Mouse (Mus musculus): Measurements from ENCODE around the gene Inca1. TPM values are rescaled to one million over a fixed set of nuclear protein-coding genes. Genes with fewer than 3 reads are reported as not detected.

The Inca1 gene
- polyA plus RNA-seq, 1 experiment from 2014 or later: 0.75 TPM

DNA sequence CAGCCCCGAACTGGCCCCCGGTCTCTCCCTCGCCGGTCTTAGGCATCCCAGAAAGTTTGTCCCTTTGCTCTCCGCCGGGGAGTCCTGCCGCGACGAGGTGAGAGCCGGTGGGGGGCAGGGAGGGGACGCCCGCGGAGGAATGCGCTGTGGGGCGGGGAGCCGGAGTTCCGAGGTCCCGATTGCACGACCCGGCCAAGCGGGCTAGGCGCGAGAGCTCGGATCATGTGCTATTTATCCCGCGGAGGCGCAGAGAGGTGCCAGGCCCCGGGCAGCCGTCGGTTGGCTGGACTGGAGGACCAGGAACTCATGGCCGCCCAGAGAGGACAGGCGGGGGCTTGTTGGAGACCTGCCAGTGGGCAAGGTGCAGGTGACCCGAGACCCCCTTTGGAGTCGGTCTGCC, 658 bp upstream of the Inca1 start:
- peak overlapping the region; percentile 94 for H3K9ac ChIP-seq
- H3K27me3 ChIP-seq: no peaks in the 10 kb centered on the region
- under 1% methylated on average over 33 of the region's 34 CpGs for WGBS
- ATAC-seq (ENCODE audit: low read depth): peak; percentile 28
- H3K4me3 ChIP-seq: peak overlapping the region; percentile 89
- no peaks in the 10 kb centered on the region for H3K9me3 ChIP-seq
- H3K27ac ChIP-seq (replicated peaks): peak overlapping the region; percentile 93
- H3K36me3 ChIP-seq: peaks cover 25% of the 10 kb centered on the region
- H3K4me1 ChIP-seq (replicated peaks): peaks cover 28% of the 10 kb centered on the region
- H3K4me2 ChIP-seq: peak overlapping the region; percentile 89

DNA sequence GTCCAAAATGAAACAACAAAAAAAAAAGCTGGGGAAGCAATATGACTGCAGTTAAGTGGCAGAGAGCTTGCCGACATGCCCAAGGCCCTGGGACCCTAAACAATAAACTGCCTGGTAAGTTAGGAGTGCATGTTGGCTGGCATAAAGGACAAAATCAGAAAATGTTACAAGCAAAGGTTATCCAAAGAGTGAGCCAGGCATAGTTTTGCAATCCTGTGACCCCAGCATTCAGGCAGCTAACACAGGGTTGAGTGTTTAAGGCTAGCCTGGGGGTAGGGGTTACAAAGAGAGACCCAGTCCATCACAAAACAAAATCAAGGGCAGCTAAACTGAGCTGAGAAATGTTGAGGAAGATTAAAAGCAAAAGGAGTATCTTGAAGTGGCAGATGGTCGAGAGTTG, 904 bp downstream of the Inca1 start:
- H3K27me3 ChIP-seq: no peaks in the 10 kb centered on the region
- no peaks in the 10 kb centered on the region for H3K9me3 ChIP-seq
- no peak overlapping the region for H3K4me2 ChIP-seq
- H3K36me3 ChIP-seq: peaks cover 9% of the 10 kb centered on the region
- H3K4me1 ChIP-seq (replicated peaks): peaks cover 28% of the 10 kb centered on the region
- no peak overlapping the region for H3K27ac ChIP-seq (replicated peaks)
- H3K4me3 ChIP-seq: peak overlapping the region; percentile 89; the same call in 1 of the 2 replicates
- ATAC-seq (ENCODE audit: low read depth): no peak
- WGBS: 72% methylated on average over 2 of the region's 2 CpGs
- no peak overlapping the region for H3K9ac ChIP-seq

DNA sequence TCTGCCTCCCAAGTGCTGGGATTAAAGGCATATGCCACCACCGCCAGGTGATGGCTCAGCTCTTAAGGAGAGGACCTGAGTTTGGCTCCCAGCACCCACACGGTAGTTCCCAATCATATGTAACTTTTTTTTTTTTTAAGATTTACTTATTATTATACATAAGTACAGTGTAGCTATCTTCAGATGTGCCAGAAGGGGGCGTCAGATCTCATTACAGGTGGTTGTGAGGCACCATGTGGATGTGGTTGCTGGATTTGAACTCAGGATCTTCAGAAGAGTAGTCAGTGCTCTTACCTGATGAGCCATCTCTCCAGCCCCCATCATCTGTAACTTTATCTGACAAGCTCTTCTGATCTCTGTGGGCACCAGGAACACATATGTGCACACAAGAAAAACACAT, 2.6 kb downstream of the Inca1 start:
- Histone ChIP-seq H3K36me3 (no peaks in the 10 kb centered on the region), H3K27ac (replicated peaks) (no peak overlapping the region), H3K4me1 (replicated peaks) (peaks cover 21% of the 10 kb centered on the region), H3K9ac (no peak overlapping the region), H3K4me2 (no peak overlapping the region), H3K9me3 (no peaks in the 10 kb centered on the region), H3K4me3 (no peak overlapping the region), H3K27me3 (no peaks in the 10 kb centered on the region)
- 81% methylated on average over 3 of the region's 3 CpGs for WGBS
- no peak for ATAC-seq (ENCODE audit: low read depth)

DNA sequence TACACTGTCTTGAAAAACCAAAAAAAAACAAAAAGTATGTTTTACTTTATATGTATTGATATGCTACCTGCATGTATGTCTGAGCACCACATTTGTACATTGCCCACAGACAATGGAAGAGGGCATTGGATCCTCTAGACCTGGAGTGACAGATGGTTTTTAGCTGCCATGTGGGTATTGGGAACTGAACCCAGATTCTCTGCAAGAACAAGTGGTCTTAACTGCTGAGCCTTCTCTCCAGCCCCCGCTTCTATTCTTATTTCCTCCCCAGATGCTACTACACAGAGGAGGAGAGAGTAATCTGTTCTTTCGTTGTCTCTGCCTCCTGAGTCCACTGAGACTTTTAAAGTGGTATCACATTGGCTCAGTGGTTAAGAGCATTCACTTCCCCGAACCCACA, 6.5 kb downstream of the Inca1 start:
- no peak for ATAC-seq (ENCODE audit: low read depth)
- Histone ChIP-seq H3K4me2 (no peak overlapping the region), H3K36me3 (no peaks in the 10 kb centered on the region), H3K27ac (replicated peaks) (no peak overlapping the region), H3K4me3 (no peak overlapping the region), H3K9ac (no peak overlapping the region), H3K27me3 (no peaks in the 10 kb centered on the region), H3K9me3 (no peaks in the 10 kb centered on the region), H3K4me1 (replicated peaks) (peaks cover 5% of the 10 kb centered on the region)
- 70% methylated on average over 3 of the region's 3 CpGs for WGBS

DNA sequence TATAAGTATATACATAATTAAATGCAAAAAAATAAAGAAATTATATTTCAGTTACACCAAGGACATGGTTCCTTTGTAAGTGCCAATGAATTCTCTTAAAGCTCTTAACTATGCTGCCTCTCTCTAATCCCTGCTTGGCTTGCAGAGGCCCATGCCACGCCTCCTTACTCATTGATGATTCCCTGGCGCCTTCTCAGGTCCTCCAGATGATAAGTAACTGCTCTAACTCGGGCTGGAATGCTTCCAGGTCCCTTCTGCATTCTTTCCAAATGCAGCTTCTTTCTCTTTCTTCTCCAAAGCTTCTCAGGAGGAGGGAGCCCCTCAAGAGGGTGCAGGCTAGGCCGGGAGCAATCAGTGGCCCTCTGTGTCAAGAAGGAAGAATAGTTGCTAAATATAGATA, 10.4 kb downstream of the Inca1 start:
- Histone ChIP-seq H3K36me3 (peaks cover 16% of the 10 kb centered on the region), H3K9me3 (no peaks in the 10 kb centered on the region), H3K4me1 (replicated peaks) (peaks cover 27% of the 10 kb centered on the region), H3K4me2 (no peak overlapping the region), H3K27me3 (no peaks in the 10 kb centered on the region), H3K4me3 (no peak overlapping the region), H3K9ac (no peak overlapping the region), H3K27ac (replicated peaks) (no peak overlapping the region)
- ATAC-seq (ENCODE audit: low read depth): no peak
- WGBS: 60% methylated on average over 4 of the region's 4 CpGs

DNA sequence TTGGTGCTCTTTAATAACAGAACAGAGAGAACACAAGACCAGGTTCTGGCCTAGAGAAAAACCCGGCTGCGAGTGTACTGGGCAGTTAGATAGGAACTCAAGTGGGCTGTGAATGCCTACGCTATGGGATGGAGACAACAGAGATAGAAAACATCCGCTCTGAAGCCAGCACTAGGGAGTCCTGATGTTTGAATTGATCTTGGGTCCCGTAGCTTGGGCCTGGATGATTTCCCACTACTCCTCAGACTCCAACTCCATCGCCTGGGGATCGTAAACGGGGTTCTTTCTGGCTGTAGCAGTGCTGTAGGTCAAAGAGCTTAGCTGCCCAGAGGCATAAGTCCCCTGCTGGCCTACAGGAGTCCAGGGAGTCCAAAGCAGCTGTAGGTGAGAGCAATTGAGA, 11.6 kb downstream of the Inca1 start:
- Histone ChIP-seq H3K9me3 (no peaks in the 10 kb centered on the region), H3K27me3 (no peaks in the 10 kb centered on the region), H3K4me3 (peak overlapping the region; percentile 85), H3K9ac (peak overlapping the region; percentile 90), H3K27ac (replicated peaks) (peak overlapping the region; percentile 83), H3K36me3 (peaks cover 28% of the 10 kb centered on the region), H3K4me2 (peak overlapping the region; percentile 72), H3K4me1 (replicated peaks) (peaks cover 27% of the 10 kb centered on the region)
- no peak for ATAC-seq (ENCODE audit: low read depth)
- 7% methylated on average over 8 of the region's 8 CpGs for WGBS

DNA sequence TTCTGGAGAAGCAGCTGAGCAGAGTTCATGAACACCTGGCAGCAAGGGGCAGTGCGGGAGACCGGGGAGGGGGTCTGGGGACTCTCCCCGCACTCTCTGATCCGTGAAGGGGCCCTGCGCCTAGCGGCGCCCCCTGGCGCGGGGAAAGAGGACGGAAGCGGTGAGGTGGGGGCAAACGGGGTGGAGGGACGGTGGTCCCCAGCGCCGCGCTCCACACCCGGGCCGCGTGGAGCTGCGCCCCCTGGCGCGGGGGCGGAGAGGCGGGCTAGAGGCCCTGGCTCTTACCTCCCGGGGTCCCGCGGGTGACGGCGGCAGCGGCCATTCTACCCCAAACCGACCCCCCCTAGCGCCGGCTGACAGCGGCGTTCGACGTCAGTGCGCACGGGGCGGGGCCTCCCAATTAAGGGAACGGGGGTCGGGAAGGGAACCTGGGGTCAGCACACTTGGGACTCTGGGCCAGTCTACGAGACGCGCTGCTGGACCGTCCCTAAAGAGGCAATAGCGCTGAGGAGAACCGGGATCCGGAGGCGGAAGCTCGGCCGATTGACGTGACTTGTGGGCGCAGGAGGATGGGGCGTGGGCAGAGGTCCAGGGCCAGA, 12.3 kb downstream of the Inca1 start, which contains the start of gene Camta2:
Gene Camta2 (minus strand): TSS at position 505 of the 599 bp plus-strand sequence.
- Histone ChIP-seq H3K9me3 (no peaks in the 10 kb centered on the region), H3K4me2 (peak within 1 kb of the TSS; percentile 72), H3K27me3 (no peaks in the 10 kb centered on the region), H3K9ac (peak within 1 kb of the TSS; percentile 90), H3K36me3 (peaks cover 35% of the 10 kb centered on the region), H3K27ac (replicated peaks) (peak within 1 kb of the TSS; percentile 83), H3K4me1 (replicated peaks) (peaks cover 28% of the 10 kb centered on the region), H3K4me3 (peak within 1 kb of the TSS; percentile 85)
- peak; percentile 84 for ATAC-seq (ENCODE audit: low read depth)
- WGBS: under 1% methylated on average over 55 of the region's 55 CpGs

DNA sequence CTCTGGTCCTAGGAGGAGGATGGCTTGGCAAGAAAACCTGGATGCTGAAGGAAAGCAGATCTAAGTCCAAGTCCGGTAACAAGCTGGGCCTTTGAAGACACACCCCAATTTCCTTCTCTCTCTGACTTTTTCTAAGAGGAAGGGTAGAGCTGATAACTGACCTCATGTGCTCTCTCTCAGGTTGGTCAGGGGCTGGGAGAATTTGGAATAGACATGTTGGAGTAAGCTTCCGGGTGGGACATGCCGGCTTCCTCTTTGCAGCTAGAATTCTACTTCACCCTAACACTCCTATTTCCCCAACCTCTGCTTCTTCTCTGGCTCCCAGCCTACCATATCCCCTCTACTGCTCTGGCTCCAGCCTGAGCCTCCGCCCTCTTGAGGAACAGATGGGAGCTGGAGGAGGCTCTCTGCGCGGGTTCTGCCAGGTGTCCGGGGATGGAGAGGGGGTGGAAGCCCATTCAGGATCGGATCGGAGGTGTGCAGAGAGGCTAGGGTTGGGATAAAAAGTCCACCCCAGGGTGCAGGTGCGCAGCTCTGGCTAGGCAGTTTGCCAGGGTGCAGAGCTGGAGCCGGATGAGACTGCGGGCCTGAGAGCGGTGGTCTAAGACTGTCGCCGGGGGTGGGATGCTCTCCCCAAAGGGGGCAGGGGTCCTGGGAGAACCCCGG, 12.9 kb downstream of the Inca1 start:
- H3K9me3 ChIP-seq: no peaks in the 10 kb centered on the region
- ATAC-seq (ENCODE audit: low read depth): peak; percentile 74
- WGBS: 4% methylated on average over 16 of the region's 16 CpGs

DNA sequence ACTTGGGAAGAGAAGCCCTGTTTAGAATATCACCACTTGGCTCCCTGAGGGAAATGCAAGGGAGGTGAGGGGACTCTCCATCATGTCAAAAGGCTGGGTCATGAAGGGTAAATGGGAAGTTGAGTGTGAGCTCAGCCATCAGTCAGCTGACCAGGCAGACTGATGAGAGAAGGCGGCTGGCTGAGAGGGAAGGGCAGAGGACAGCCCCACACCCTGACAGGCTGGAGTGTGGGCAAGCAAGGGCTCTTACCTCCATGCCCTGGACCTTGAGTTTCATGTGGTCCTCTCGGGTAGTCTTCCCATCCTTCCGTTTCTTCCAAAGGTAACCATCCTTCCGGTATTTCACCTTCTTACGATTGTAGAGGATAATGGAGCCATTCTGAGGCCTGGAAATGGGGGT, 16.3 kb downstream of the Inca1 start:
- 91% methylated on average over 5 of the region's 5 CpGs for WGBS
- H3K36me3 ChIP-seq: peaks cover 69% of the 10 kb centered on the region
- H3K4me1 ChIP-seq (replicated peaks): peaks cover 33% of the 10 kb centered on the region
- H3K4me3 ChIP-seq: no peak overlapping the region
- H3K9ac ChIP-seq: no peak overlapping the region
- no peaks in the 10 kb centered on the region for H3K9me3 ChIP-seq
- H3K4me2 ChIP-seq: no peak overlapping the region
- H3K27me3 ChIP-seq: no peaks in the 10 kb centered on the region
- no peak overlapping the region for H3K27ac ChIP-seq (replicated peaks)
- ATAC-seq (ENCODE audit: low read depth): no peak

More for the DNA sequence above, 12.9 kb downstream of the Inca1 start:
- Histone ChIP-seq H3K4me2 (peak overlapping the region; percentile 72), H3K36me3 (peaks cover 41% of the 10 kb centered on the region), H3K9ac (peak overlapping the region; percentile 90), H3K27me3 (no peaks in the 10 kb centered on the region), H3K4me3 (peak overlapping the region; percentile 85), H3K27ac (replicated peaks) (peak overlapping the region; percentile 83), H3K4me1 (replicated peaks) (peaks cover 35% of the 10 kb centered on the region)

DNA sequence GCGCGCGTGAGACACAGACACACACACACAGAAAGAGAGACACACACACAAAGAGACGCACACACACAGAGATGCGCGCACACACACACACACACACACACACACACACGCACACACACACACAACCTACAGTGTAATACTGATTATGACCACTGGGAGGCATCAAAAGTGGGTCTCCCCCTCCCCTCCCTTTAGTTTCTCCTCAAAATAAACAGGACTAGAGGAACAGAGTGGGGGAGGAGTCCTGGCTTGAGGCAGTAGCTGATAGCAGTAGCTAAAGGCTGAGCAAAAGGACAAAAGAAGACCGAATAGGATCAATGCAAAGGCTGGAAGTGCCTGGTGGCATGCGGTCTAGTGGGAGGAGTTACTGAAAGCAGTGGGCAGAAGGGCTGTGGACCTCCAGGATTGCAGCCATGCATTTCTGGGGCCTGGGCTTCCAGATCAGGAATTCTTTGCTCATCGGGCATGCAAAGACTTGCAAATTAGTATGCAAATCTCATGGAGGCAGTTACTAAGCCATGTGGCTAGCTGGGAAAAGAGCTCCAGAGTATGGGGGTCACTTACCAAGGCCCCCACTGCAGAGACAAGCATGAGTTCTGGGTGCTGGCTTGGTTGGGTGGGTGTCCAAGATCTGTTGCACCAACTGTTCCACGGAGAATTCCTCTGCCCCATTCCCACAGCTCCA, 17.9 kb downstream of the Inca1 start:
- Histone ChIP-seq H3K4me1 (replicated peaks) (peaks cover 21% of the 10 kb centered on the region), H3K4me2 (peak overlapping the region; percentile 14; the same call in 1 of the 2 replicates), H3K36me3 (peaks cover 76% of the 10 kb centered on the region), H3K9me3 (no peaks in the 10 kb centered on the region), H3K4me3 (no peak overlapping the region), H3K27ac (replicated peaks) (peak overlapping the region; percentile 61), H3K27me3 (no peaks in the 10 kb centered on the region), H3K9ac (peak overlapping the region; percentile 47; the same call in 1 of the 2 replicates)
- WGBS: 11% methylated on average over 11 of the region's 11 CpGs
- 0 out of 2 replicates have a peak, but pooled peaks have one; percentile 51 for ATAC-seq (ENCODE audit: low read depth)

DNA sequence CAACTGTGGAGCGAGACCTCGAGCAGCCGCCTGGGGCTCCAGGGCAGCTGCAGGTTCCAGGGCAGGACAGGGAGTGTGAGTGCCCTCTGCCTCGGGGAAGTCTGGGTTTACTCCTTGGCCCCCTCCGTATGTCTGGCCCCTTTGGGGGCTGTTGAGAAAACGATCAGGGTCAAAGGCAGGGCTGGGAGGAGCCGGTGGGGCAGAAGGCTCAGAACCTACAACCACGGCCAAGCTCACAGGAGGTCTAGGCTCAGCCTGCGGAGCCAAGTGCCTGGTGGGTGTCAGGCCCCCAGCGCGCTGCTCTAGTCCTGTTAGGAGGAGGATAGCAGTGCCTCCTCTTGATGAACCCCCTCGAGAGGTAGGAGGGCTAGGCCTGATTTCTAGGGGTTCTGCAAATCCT, 18.8 kb downstream of the Inca1 start:
- 62% methylated on average over 12 of the region's 12 CpGs for WGBS

DNA sequence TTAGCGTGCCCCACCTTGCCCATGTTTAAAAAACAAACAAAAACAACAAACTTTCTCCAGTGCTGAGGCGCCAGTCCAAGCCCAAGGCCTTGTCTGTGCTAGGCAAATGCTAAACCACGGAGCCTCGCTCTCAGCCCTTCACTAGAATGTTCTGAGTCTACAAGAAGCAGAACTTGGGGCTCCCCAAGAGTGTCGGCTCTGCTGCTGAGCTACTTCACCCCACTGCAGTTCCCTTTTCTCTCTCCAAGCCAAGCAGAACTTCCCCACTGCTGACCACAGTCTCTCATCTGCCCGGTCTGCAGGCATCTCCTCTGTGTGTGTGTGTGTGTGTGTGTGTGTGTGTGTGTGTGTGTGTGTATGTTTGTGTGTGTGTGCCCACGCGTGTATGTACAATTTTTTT, 20.1 kb downstream of the Inca1 start:
- Histone ChIP-seq H3K9ac (no peak overlapping the region), H3K9me3 (no peaks in the 10 kb centered on the region), H3K36me3 (peaks cover 85% of the 10 kb centered on the region), H3K4me1 (replicated peaks) (peaks cover 9% of the 10 kb centered on the region), H3K4me3 (no peak overlapping the region), H3K4me2 (no peak overlapping the region), H3K27me3 (no peaks in the 10 kb centered on the region), H3K27ac (replicated peaks) (no peak overlapping the region)
- WGBS: 94% methylated on average over 8 of the region's 8 CpGs
- ATAC-seq (ENCODE audit: low read depth): no peak

More for the DNA sequence above, 18.8 kb downstream of the Inca1 start:
- Histone ChIP-seq H3K4me1 (replicated peaks) (peaks cover 13% of the 10 kb centered on the region), H3K27me3 (no peaks in the 10 kb centered on the region), H3K4me2 (no peak overlapping the region), H3K4me3 (no peak overlapping the region), H3K9ac (no peak overlapping the region), H3K9me3 (no peaks in the 10 kb centered on the region), H3K27ac (replicated peaks) (no peak overlapping the region), H3K36me3 (peaks cover 84% of the 10 kb centered on the region)
- no peak for ATAC-seq (ENCODE audit: low read depth)

Data from neural tube, embryonic 13.5 days (tissue).